Mouse (Mus musculus) stomach, postnatal 0 days (tissue): ENCODE measurements around the gene Pygo1.

Experiments used
- CTCF ChIP-seq: IDR thresholded peaks from 2 replicates; pipeline ENCODE4 v1.5.1; 2016; ENCODE audit warnings: antibody characterized with exemption, low read depth, mild to moderate bottlenecking, moderate library complexity
- EP300 ChIP-seq: optimal IDR thresholded peaks from 2 replicates; pipeline ENCODE3; 2016; ENCODE audit warnings: antibody characterized with exemption

- TF ChIP-seq EP300 (no peak), CTCF (no peak)
These were observed 5.8 kb downstream of the Pygo1 start for GRCm38 (mm10) chr9:72931166-72931790.
